Comparison of ENCODE assay signal across 1 mouse cellular context in the genomic region with DNA sequence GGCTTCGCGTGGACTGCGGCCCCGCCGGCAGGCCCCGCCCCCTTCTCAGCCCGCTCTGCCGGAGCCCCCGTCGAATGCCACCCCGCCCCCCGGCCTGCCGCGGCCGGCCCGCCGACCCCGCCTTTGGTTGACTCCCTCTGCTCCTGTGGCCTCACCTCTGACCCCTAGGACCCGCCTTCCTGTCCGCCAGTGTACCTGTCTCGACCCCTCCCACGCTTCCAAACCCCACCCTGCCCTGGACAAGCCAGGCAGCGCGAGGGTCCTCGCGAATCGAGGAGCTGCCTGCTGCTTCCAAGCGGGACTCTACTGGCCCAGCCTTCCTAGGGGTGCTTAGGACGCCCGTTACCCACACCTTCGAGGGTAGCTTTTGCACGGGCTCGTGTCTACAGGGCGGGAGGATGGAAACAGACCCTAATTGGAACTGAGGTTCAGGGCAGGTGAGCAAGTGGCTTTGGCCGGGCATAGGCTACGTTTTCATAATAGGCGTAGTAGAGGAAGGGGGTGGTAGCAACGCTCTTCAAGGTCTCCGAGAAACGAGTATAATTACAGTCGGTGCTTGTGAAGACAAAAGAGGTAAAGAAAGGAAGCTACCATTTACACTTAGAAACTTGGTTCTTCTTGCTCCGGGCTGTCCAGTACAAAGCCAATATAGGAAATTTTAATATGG.
A peak's percentile ranks its signal among the peaks of the same experiment; 100 is the strongest.
TF ChIP-seq lines count a peak whose summit lies in the region.

No protein-coding gene starts in this region.

TF ChIP-seq in myocyte, 11 proteins besides CTCF, POLR2A, EP300 and RAD21:
- TF ChIP-seq TCF3 (IDR thresholded peaks at IDR 0.05; ENCODE audit: insufficient read length, low read depth) (no peak), POLR2AphosphoS2 (IDR thresholded peaks at IDR 0.05; ENCODE audit: insufficient read length, low read depth) (peak; percentile 37), E2F4 (IDR thresholded peaks at IDR 0.05; ENCODE audit: insufficient read depth) (no peak)
